Mouse (Mus musculus) MEL (cell line): ENCODE results near the gene Rbm47.

ENCODE experiments used
- CTCF ChIP-seq, 3 experiments: IDR thresholded peaks in 2 of 3; conservative IDR thresholded peaks in 1 of 3; 2 replicates each; pipeline ENCODE4 v1.5.1; 2011 to 2012; ENCODE audit warnings: low read length in 3 of 3, low read depth in 2 of 3, mild to moderate bottlenecking in 2 of 3, improper control_type of control experiment in 1 of 3, inconsistent platforms in 1 of 3, mixed read lengths in 1 of 3, moderate library complexity in 1 of 3; ENCODE audit not compliant: control insufficient read depth in 1 of 3, insufficient read depth in 1 of 3, poor library complexity in 1 of 3, severe bottlenecking in 1 of 3
- MYC ChIP-seq: IDR thresholded peaks from 2 replicates; pipeline ENCODE4 v1.6.1; 2011; ENCODE audit warnings: low read depth, mild to moderate bottlenecking, low read length, improper control_type of control experiment, moderate library complexity
- POLR2A ChIP-seq, 2 experiments: IDR thresholded peaks; 2 replicates each; pipeline ENCODE4 v1.6.1; 2011 to 2012; ENCODE audit warnings: low read length in 2 of 2, mild to moderate bottlenecking in 2 of 2, control low read depth in 1 of 2, improper control_type of control experiment in 1 of 2, low read depth in 1 of 2, moderate library complexity in 1 of 2; ENCODE audit not compliant: control insufficient read depth in 1 of 2, insufficient read depth in 1 of 2, poor library complexity in 1 of 2

DNA sequence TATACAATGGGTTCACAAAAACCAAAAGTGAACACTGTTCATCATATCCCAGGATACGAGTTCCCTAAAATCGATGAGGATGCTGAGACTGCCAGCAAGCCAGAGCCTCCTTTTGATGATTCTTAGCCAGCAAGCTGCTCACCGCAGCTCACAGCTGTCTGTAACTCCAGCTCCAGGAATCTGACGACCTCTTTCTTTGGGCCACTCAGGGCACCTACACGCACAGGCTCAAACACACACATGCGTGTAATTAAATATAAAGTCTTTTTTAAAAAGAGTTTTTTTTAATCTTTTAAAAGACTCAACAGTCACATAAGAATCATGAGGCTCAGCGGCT lies 103.8 kb downstream of the Rbm47 start:
- TF ChIP-seq MYC (no peak), CTCF (IDR thresholded peaks at IDR 0.05 in 2 of 3, conservative IDR thresholded peaks at IDR 0.05 in 1 of 3; ENCODE audit: control insufficient read depth in 1 of 3, insufficient read depth in 1 of 3, low read depth in 2 of 3, low read length in 3 of 3, poor library complexity in 1 of 3, severe bottlenecking in 1 of 3) (no peak), POLR2A (IDR thresholded peaks at IDR 0.05; ENCODE audit: control insufficient read depth in 1 of 2, insufficient read depth in 1 of 2, low read depth in 1 of 2, low read length in 2 of 2, poor library complexity in 1 of 2) (no peak)
